Mouse (Mus musculus) heart, adult 18-20 months (tissue): Measurements from ENCODE around the gene Prkg2. TPM values are rescaled to one million over a fixed set of nuclear protein-coding genes. Genes with fewer than 3 reads are reported as not detected.
A peak's percentile ranks its signal among the peaks of the same experiment; 100 is the strongest.

Source experiments
- DNase-seq, 2 experiments: peaks; one replicate each; pipeline ENCODE4 v3.0.0; 2021 to 2022; ENCODE audit warnings: mixed read lengths in 1 of 2
- total RNA-seq, 2 experiments: library from RNA; stranded (reverse); gene quantifications; 2 replicates each; pipeline ENCODE4 v1.2.3; 2021

The Prkg2 gene
- total RNA-seq, 2 experiments from 2014 or later = 0.22 to 0.39 TPM

GRCm38 (mm10) chr5:98975877-98976672 is 61.1 kb downstream of the Prkg2 start:
- DNase-seq = no peak

- DNase-seq = peak in 1 of 2 experiments; percentile 4
Measured at GRCm38 (mm10) chr5:98966679-98967078, 70.5 kb downstream of the Prkg2 start.

GRCm38 (mm10) chr5:98965139-98965538 is 72.0 kb downstream of the Prkg2 start:
- no peak for DNase-seq

GRCm38 (mm10) chr5:98964367-98964766 is 72.8 kb downstream of the Prkg2 start:
- DNase-seq = no peak

- DNase-seq = no peak
Measured at GRCm38 (mm10) chr5:98962472-98962871, 74.7 kb downstream of the Prkg2 start.

GRCm38 (mm10) chr5:98955576-98955975 is 81.6 kb downstream of the Prkg2 start:
- DNase-seq = no peak

- no peak for DNase-seq
Measured at GRCm38 (mm10) chr5:98953386-98953785, 83.8 kb downstream of the Prkg2 start.

- DNase-seq = no peak
Measured at GRCm38 (mm10) chr5:98951566-98951965, 85.6 kb downstream of the Prkg2 start.

GRCm38 (mm10) chr5:98950495-98951092 is 86.6 kb downstream of the Prkg2 start:
- DNase-seq = no peak

GRCm38 (mm10) chr5:98949784-98950183 is 87.4 kb downstream of the Prkg2 start:
- no peak for DNase-seq

GRCm38 (mm10) chr5:98946656-98947055 is 90.5 kb downstream of the Prkg2 start:
- DNase-seq = no peak

GRCm38 (mm10) chr5:98946117-98946620 is 91.0 kb downstream of the Prkg2 start:
- DNase-seq = no peak

- DNase-seq = no peak
Measured at GRCm38 (mm10) chr5:98943776-98944175, 93.4 kb downstream of the Prkg2 start.

GRCm38 (mm10) chr5:98940731-98941130 is 96.4 kb downstream of the Prkg2 start:
- no peak for DNase-seq

- DNase-seq = no peak
Measured at GRCm38 (mm10) chr5:98939631-98940208, 97.4 kb downstream of the Prkg2 start.

GRCm38 (mm10) chr5:98939116-98939515 is 98.0 kb downstream of the Prkg2 start:
- DNase-seq = no peak

- DNase-seq = no peak
Measured at GRCm38 (mm10) chr5:98937879-98938278, 99.3 kb downstream of the Prkg2 start.

GRCm38 (mm10) chr5:98936650-98937049 is 100.5 kb downstream of the Prkg2 start:
- DNase-seq = no peak

- no peak for DNase-seq
Measured at GRCm38 (mm10) chr5:98935930-98936329, 101.2 kb downstream of the Prkg2 start.

- DNase-seq = no peak
Measured at GRCm38 (mm10) chr5:98922921-98923320, 114.2 kb downstream of the Prkg2 start.

- DNase-seq = no peak
Measured at GRCm38 (mm10) chr5:98921608-98922007, 115.5 kb downstream of the Prkg2 start.

GRCm38 (mm10) chr5:98918716-98919115 is 118.4 kb downstream of the Prkg2 start:
- no peak for DNase-seq

GRCm38 (mm10) chr5:98902339-98902738 is 134.8 kb downstream of the Prkg2 start:
- peak in 1 of 2 experiments; percentile 2 for DNase-seq
